Comparison of ENCODE assay signal across 24 mouse cellular contexts in genomic region chr10:59743969-59744368, GRCm38 (mm10). TPM values are rescaled to one million over a fixed set of nuclear protein-coding genes. Genes with fewer than 3 reads are reported as not detected.
DNase-seq lines count a peak whose midpoint lies in the region; ATAC-seq and TF ChIP-seq lines count a peak whose summit lies in the region.
"Had no signal": no experiment of that assay in that cellular context is flagged by ENCODE, and none has a peak within 500 bp of the region (broad histone marks: within the 10 kb centered on the region; RNA-seq: fewer than 3 reads in every experiment).

No protein-coding gene starts in this region.

- peaks cover 4% of the 10 kb centered on the region; the same call in 1 of the 2 replicates for H3K36me3 ChIP-seq in hindbrain, embryonic 15.5 days
- H3K36me3 ChIP-seq in hindbrain, postnatal 0 days (ENCODE audit: insufficient read depth, low read length): no peaks in the 10 kb centered on the region; the same call in 1 of the 2 replicates
- H3K36me3 ChIP-seq in neural tube, embryonic 14.5 days (ENCODE audit: control insufficient read depth, insufficient read depth, low read length): no peaks in the 10 kb centered on the region
- H3K36me3 ChIP-seq in forebrain, embryonic 13.5 days (ENCODE audit: poor library complexity, severe bottlenecking): peaks cover 14% of the 10 kb centered on the region

- 0 out of 2 replicates have a peak overlapping the region, but pooled peaks have one; percentile 56 for H3K27ac ChIP-seq in hindbrain, embryonic 15.5 days (replicated peaks)
- H3K27ac ChIP-seq in hindbrain, postnatal 0 days: no peak overlapping the region
- peak overlapping the region; percentile 46; the same call in 1 of the 2 replicates for H3K27ac ChIP-seq in neural tube, embryonic 14.5 days (ENCODE audit: low read depth, low read length)
- no peak overlapping the region for H3K27ac ChIP-seq in forebrain, embryonic 13.5 days
- H3K27ac ChIP-seq: embryonic facial prominence, embryonic 15.5 days; kidney, postnatal 0 days; limb, embryonic 15.5 days; liver, embryonic 15.5 days had no signal

- no peak for DNase-seq in hindbrain, postnatal 0 days (ENCODE audit: low spot score)
- peak; percentile 51 for DNase-seq in lung, postnatal 36 days
- no peak for DNase-seq in lung, postnatal 14 days
- DNase-seq: adrenal gland, postnatal 25 days; cerebellum, adult 9-11 months; gastrocnemius, postnatal 10 days; heart, adult 11 months; heart, postnatal 10 days; kidney, adult 2 months; left cerebral cortex, postnatal 4 days; right cerebral cortex, postnatal 14 days; spleen, adult 18-20 months; thymus, postnatal 25 days had no signal

- H3K4me2 ChIP-seq in hindbrain, embryonic 15.5 days: no peak overlapping the region
- H3K4me2 ChIP-seq in hindbrain, postnatal 0 days (ENCODE audit: low read depth, low read length): no peak overlapping the region
- no peak overlapping the region for H3K4me2 ChIP-seq in neural tube, embryonic 14.5 days (ENCODE audit: low read depth, low read length)
- no peak overlapping the region for H3K4me2 ChIP-seq in forebrain, embryonic 13.5 days
- H3K4me2 ChIP-seq: embryonic facial prominence, embryonic 15.5 days; heart, embryonic 12.5 days; limb, embryonic 15.5 days; liver, embryonic 15.5 days; midbrain, embryonic 11.5 days had no signal

- H3K4me3 ChIP-seq in hindbrain, embryonic 15.5 days: no peak overlapping the region
- no peak overlapping the region for H3K4me3 ChIP-seq in hindbrain, postnatal 0 days (ENCODE audit: low read length)
- no peak overlapping the region for H3K4me3 ChIP-seq in neural tube, embryonic 14.5 days (ENCODE audit: low read depth, low read length)
- no peak overlapping the region for H3K4me3 ChIP-seq in forebrain, embryonic 13.5 days
- H3K4me3 ChIP-seq: embryonic facial prominence, embryonic 15.5 days; heart, embryonic 12.5 days; limb, embryonic 15.5 days; liver, embryonic 15.5 days had no signal

- H3K4me1 ChIP-seq in hindbrain, embryonic 15.5 days (replicated peaks): no peaks in the 10 kb centered on the region
- no peaks in the 10 kb centered on the region for H3K4me1 ChIP-seq in hindbrain, postnatal 0 days (ENCODE audit: insufficient read depth, low read length)
- H3K4me1 ChIP-seq in neural tube, embryonic 14.5 days (ENCODE audit: control insufficient read depth, insufficient read depth, low read length): no peaks in the 10 kb centered on the region
- H3K4me1 ChIP-seq in forebrain, embryonic 13.5 days: no peaks in the 10 kb centered on the region
- H3K4me1 ChIP-seq: embryonic facial prominence, embryonic 15.5 days; heart, embryonic 12.5 days; limb, embryonic 15.5 days; liver, embryonic 15.5 days had no signal

- ATAC-seq in hindbrain, embryonic 15.5 days (ENCODE audit: low FRiP score, low read depth): no peak
- no peak for ATAC-seq in hindbrain, postnatal 0 days
- ATAC-seq in neural tube, embryonic 14.5 days (ENCODE audit: low read depth): peak; percentile 38; the same call in 1 of the 2 replicates
- ATAC-seq in erythroid progenitor cell, adult 5-6 weeks (replicated peaks; ENCODE audit: low FRiP score, poor library complexity, severe bottlenecking): no peak
- ATAC-seq in forebrain, embryonic 13.5 days: no peak
- ATAC-seq: forebrain, embryonic 16.5 days had no signal

- WGBS in hindbrain, embryonic 15.5 days: 86% methylated on average over 5 of the region's 5 CpGs
- 90% methylated on average over 5 of the region's 5 CpGs for WGBS in hindbrain, postnatal 0 days
- 93% methylated on average over 5 of the region's 5 CpGs for WGBS in neural tube, embryonic 14.5 days
- WGBS in forebrain, embryonic 13.5 days: 84% methylated on average over 5 of the region's 5 CpGs

- TF ChIP-seq CTCF in hindbrain, postnatal 0 days (IDR thresholded peaks at IDR 0.05; ENCODE audit: low read depth): no peak

- no peaks in the 10 kb centered on the region for H3K9me3 ChIP-seq in hindbrain, embryonic 15.5 days
- H3K9me3 ChIP-seq in hindbrain, postnatal 0 days (ENCODE audit: low read length): no peaks in the 10 kb centered on the region
- H3K9me3 ChIP-seq in neural tube, embryonic 14.5 days (ENCODE audit: control insufficient read depth, low read length): no peaks in the 10 kb centered on the region
- no peaks in the 10 kb centered on the region; the same call in 1 of the 2 replicates for H3K9me3 ChIP-seq in forebrain, embryonic 13.5 days (replicated peaks)
- H3K9me3 ChIP-seq: embryonic facial prominence, embryonic 15.5 days; heart, embryonic 12.5 days; limb, embryonic 15.5 days; liver, embryonic 15.5 days had no signal

- no peaks in the 10 kb centered on the region for H3K27me3 ChIP-seq in hindbrain, embryonic 15.5 days
- H3K27me3 ChIP-seq in hindbrain, postnatal 0 days (ENCODE audit: insufficient read depth, low read length): no peaks in the 10 kb centered on the region
- H3K27me3 ChIP-seq in neural tube, embryonic 14.5 days (ENCODE audit: control insufficient read depth, insufficient read depth, low read length): no peaks in the 10 kb centered on the region
- no peaks in the 10 kb centered on the region for H3K27me3 ChIP-seq in forebrain, embryonic 13.5 days
- H3K27me3 ChIP-seq: embryonic facial prominence, embryonic 15.5 days; heart, embryonic 12.5 days; limb, embryonic 15.5 days; liver, embryonic 15.5 days had no signal

- no peak overlapping the region for H3K9ac ChIP-seq in hindbrain, embryonic 15.5 days
- no peak overlapping the region for H3K9ac ChIP-seq in hindbrain, postnatal 0 days (replicated peaks; ENCODE audit: low read length)
- no peak overlapping the region for H3K9ac ChIP-seq in neural tube, embryonic 14.5 days (replicated peaks; ENCODE audit: low read depth, low read length)
- no peak overlapping the region for H3K9ac ChIP-seq in forebrain, embryonic 13.5 days
- H3K9ac ChIP-seq: embryonic facial prominence, embryonic 15.5 days; heart, embryonic 12.5 days; limb, embryonic 15.5 days; liver, embryonic 15.5 days had no signal

RNA-seq across cellular contexts. Expression of gene Micu1, which starts 41.7 kb away (rescaled TPM):
- polyA plus RNA-seq in hindbrain, embryonic 15.5 days (2015; fragmentation: Nextera tagmentation; extraction: Ambion mirVana): 79.7 and 80.0 TPM in 2 replicates
- 67.5 and 73.4 TPM in 2 replicates for total RNA-seq in hindbrain, postnatal 0 days (2014; rRNA removed)
- 74.9 and 75.2 TPM in 2 replicates for polyA plus RNA-seq in hindbrain, postnatal 0 days (2015; fragmentation: Nextera tagmentation; extraction: Ambion mirVana)
- 92.5 and 93.9 TPM in 2 replicates for polyA plus RNA-seq in neural tube, embryonic 14.5 days (2014; fragmentation: Nextera tagmentation; extraction: Ambion mirVana)
- total RNA-seq in erythroid progenitor cell, adult 5-6 weeks (2015; ENCODE audit: low replicate concordance): 72.1 and 74.2 TPM in 2 replicates
- total RNA-seq in erythroid progenitor cell, adult 5-6 weeks (2017; ENCODE audit: low replicate concordance): 96.0 and 100 TPM in 2 replicates
- 69.0 and 72.6 TPM in 2 replicates for polyA plus RNA-seq in forebrain, embryonic 13.5 days (2015; fragmentation: Nextera tagmentation; extraction: Ambion mirVana)

Comparison
In these comparisons a context has a peak if more than half of its experiments do, and no peak if none do; other contexts are left out.
1. H3K27ac ChIP-seq: peak in hindbrain, embryonic 15.5 days (single experiment) and neural tube, embryonic 14.5 days (single experiment); none in hindbrain, postnatal 0 days (single experiment) and forebrain, embryonic 13.5 days (single experiment).